Comparison of ENCODE assay signal across 8 mouse cellular contexts in genomic region chr10:40177323-40177962, GRCm38 (mm10). TPM values are rescaled to one million over a fixed set of nuclear protein-coding genes. Genes with fewer than 3 reads are reported as not detected.
DNase-seq lines count a peak whose midpoint lies in the region; ATAC-seq and TF ChIP-seq lines count a peak whose summit lies in the region.
"Had no signal": no experiment of that assay in that cellular context is flagged by ENCODE, and none has a peak within 500 bp of the region (broad histone marks: within the 10 kb centered on the region; RNA-seq: fewer than 3 reads in every experiment).

No protein-coding gene starts in this region.

- ATAC-seq in liver, embryonic 16.5 days (ENCODE audit: low read depth): peak; percentile 77
- ATAC-seq in liver, embryonic 12.5 days: no peak
- peak; percentile 79 for ATAC-seq in stomach, postnatal 0 days (ENCODE audit: low FRiP score, low TSS enrichment)

- H3K4me3 ChIP-seq in liver, embryonic 16.5 days (ENCODE audit: low read depth, low read length): no peak overlapping the region
- H3K4me3 ChIP-seq in liver, embryonic 12.5 days: no peak overlapping the region
- no peak overlapping the region for H3K4me3 ChIP-seq in stomach, postnatal 0 days (ENCODE audit: low read depth, low read length)
- H3K4me3 ChIP-seq: liver, embryonic 13.5 days had no signal

- no peaks in the 10 kb centered on the region for H3K27me3 ChIP-seq in liver, embryonic 16.5 days (ENCODE audit: control insufficient read depth, insufficient read depth, low read depth, low read length)
- H3K27me3 ChIP-seq in liver, embryonic 12.5 days (replicated peaks): no peaks in the 10 kb centered on the region
- H3K27me3 ChIP-seq in stomach, postnatal 0 days (ENCODE audit: control insufficient read depth, insufficient read depth, low read length): no peaks in the 10 kb centered on the region

- H3K9ac ChIP-seq in liver, embryonic 16.5 days (ENCODE audit: low read depth, low read length): no peak overlapping the region
- H3K9ac ChIP-seq in liver, embryonic 12.5 days: no peak overlapping the region
- no peak overlapping the region for H3K9ac ChIP-seq in stomach, postnatal 0 days (ENCODE audit: low read length)
- H3K9ac ChIP-seq: liver, embryonic 13.5 days had no signal

- H3K4me2 ChIP-seq in liver, embryonic 16.5 days (ENCODE audit: low read depth, low read length): no peak overlapping the region
- no peak overlapping the region for H3K4me2 ChIP-seq in liver, embryonic 12.5 days
- 0 out of 2 replicates have a peak overlapping the region, but pooled peaks have one; percentile 8 for H3K4me2 ChIP-seq in stomach, postnatal 0 days (replicated peaks; ENCODE audit: low read depth)
- H3K4me2 ChIP-seq: liver, embryonic 13.5 days had no signal

- H3K36me3 ChIP-seq in liver, embryonic 16.5 days (ENCODE audit: control insufficient read depth, insufficient read depth): no peaks in the 10 kb centered on the region
- no peaks in the 10 kb centered on the region for H3K36me3 ChIP-seq in liver, embryonic 12.5 days
- no peaks in the 10 kb centered on the region for H3K36me3 ChIP-seq in stomach, postnatal 0 days (ENCODE audit: control insufficient read depth, insufficient read depth, low read length)
- H3K36me3 ChIP-seq: liver, embryonic 13.5 days had no signal

- peak; percentile 58 for DNase-seq in brain, adult 2 months (ENCODE audit: low read depth, low spot score)
- DNase-seq in heart, postnatal 36 days: peak; percentile 38 to 48
- DNase-seq in lung, adult 18-20 months: peak; percentile 75 to 87
- DNase-seq in stomach, postnatal 0 days (ENCODE audit: low spot score): peak; percentile 81
- DNase-seq in natural killer cell, adult 2 months (ENCODE audit: low spot score in 2 of 2): no peak
- DNase-seq: liver, embryonic 13.5 days had no signal

- TF ChIP-seq CTCF in stomach, postnatal 0 days (IDR thresholded peaks at IDR 0.05; ENCODE audit: low read depth): no peak

- intact Hi-C loops in heart, postnatal 36 days (cut with DNase I): no loop called here

- 33% methylated on average over 6 of the region's 6 CpGs for WGBS in liver, embryonic 16.5 days (ENCODE audit: insufficient replicate concordance)
- 48% methylated on average over 6 of the region's 6 CpGs for WGBS in liver, embryonic 12.5 days (ENCODE audit: insufficient replicate concordance)
- WGBS in stomach, postnatal 0 days: 19% methylated on average over 6 of the region's 6 CpGs

- no peaks in the 10 kb centered on the region for H3K9me3 ChIP-seq in liver, embryonic 16.5 days (replicated peaks; ENCODE audit: control insufficient read depth, low read length)
- H3K9me3 ChIP-seq in liver, embryonic 12.5 days (replicated peaks): no peaks in the 10 kb centered on the region
- no peaks in the 10 kb centered on the region for H3K9me3 ChIP-seq in stomach, postnatal 0 days (ENCODE audit: control insufficient read depth, low read length)
- H3K9me3 ChIP-seq: liver, embryonic 13.5 days had no signal

- no peak overlapping the region for H3K27ac ChIP-seq in liver, embryonic 16.5 days (ENCODE audit: low read length)
- H3K27ac ChIP-seq in liver, embryonic 12.5 days: no peak overlapping the region
- no peak overlapping the region for H3K27ac ChIP-seq in stomach, postnatal 0 days (replicated peaks)
- H3K27ac ChIP-seq: liver, embryonic 13.5 days had no signal

- H3K4me1 ChIP-seq in liver, embryonic 16.5 days (ENCODE audit: control insufficient read depth, low read depth, low read length): no peaks in the 10 kb centered on the region; the same call in 1 of the 2 replicates
- peaks cover 6% of the 10 kb centered on the region for H3K4me1 ChIP-seq in liver, embryonic 12.5 days
- H3K4me1 ChIP-seq in stomach, postnatal 0 days (replicated peaks; ENCODE audit: control insufficient read depth, insufficient read depth): no peaks in the 10 kb centered on the region

- no peak for TF ChIP-seq EP300 in stomach, postnatal 0 days (optimal IDR thresholded peaks at IDR 0.05)

RNA-seq across cellular contexts. Expression of gene Slc16a10, which starts 35.4 kb away (rescaled TPM):
- polyA plus RNA-seq in liver, embryonic 16.5 days (2015; fragmentation: Nextera tagmentation; extraction: Ambion mirVana): 73.1 and 75.2 TPM in 2 replicates
- 93.9 and 99.9 TPM in 2 replicates for polyA plus RNA-seq in liver, embryonic 12.5 days (2016; fragmentation: Nextera tagmentation; extraction: Ambion mirVana)
- 10 to 100 TPM; 17.8 to 23.8 TPM for total RNA-seq in heart, postnatal 36 days (2021)
- 2.5 and 2.6 TPM in 2 replicates for polyA plus RNA-seq in stomach, postnatal 0 days (2015; fragmentation: Nextera tagmentation; extraction: Ambion mirVana)

Comparison
In these comparisons a context has a peak if more than half of its experiments do, and no peak if none do; other contexts are left out.
1. DNase-seq: peak in brain, adult 2 months (single experiment), heart, postnatal 36 days (2 of 2), lung, adult 18-20 months (2 of 2) and stomach, postnatal 0 days (single experiment); none in natural killer cell, adult 2 months (0 of 2).
2. RNA of gene Slc16a10, which starts 35.4 kb away (polyA plus RNA-seq): 93.9 to 99.9 TPM in liver, embryonic 12.5 days and 73.1 to 75.2 TPM in liver, embryonic 16.5 days; 2.5 to 2.6 TPM in stomach, postnatal 0 days; every median in the first group is over 10 times any median in the second.